Mouse (Mus musculus) midbrain, postnatal 0 days (tissue): Measurements from ENCODE around the gene Gm17334. TPM values are rescaled to one million over a fixed set of nuclear protein-coding genes. Genes with fewer than 3 reads are reported as not detected.

Source experiments
- ATAC-seq: fragments of 200-750 bp; cut with Nextera tagmentation; 2 replicates; pipeline ENCODE4 v1.8.0; 2017; ENCODE audit warnings: moderate number of reproducible peaks, mild to moderate bottlenecking, moderate TSS enrichment, moderate library complexity; ENCODE audit not compliant: low FRiP score
- DNase-seq: peaks from one replicate; pipeline ENCODE4 v3.0.0-alpha.2; 2015; ENCODE audit warnings: low spot score
- H3K27ac ChIP-seq: fragments of 300-500 bp; sonication (generic); 2 replicates; pipeline ENCODE4 v1.5.1; 2014; ENCODE audit warnings: low read depth, mild to moderate bottlenecking, low read length, mixed read lengths
- H3K27me3 ChIP-seq: fragments of 300-500 bp; sonication (generic); 2 replicates; pipeline ENCODE4 v1.6.1; 2014; ENCODE audit warnings: low read length, control low read depth, mixed read lengths; ENCODE audit not compliant: insufficient read depth
- H3K36me3 ChIP-seq: fragments of 300-500 bp; sonication (generic); 2 replicates; pipeline ENCODE4 v1.6.1; 2014; ENCODE audit warnings: low read length, control low read depth, mixed read lengths; ENCODE audit not compliant: insufficient read depth
- H3K4me1 ChIP-seq: fragments of 300-500 bp; sonication (generic); 2 replicates; pipeline ENCODE4 v1.6.1; 2014; ENCODE audit warnings: mild to moderate bottlenecking, control low read depth, antibody characterized with exemption, low read length, mixed read lengths; ENCODE audit not compliant: insufficient read depth
- H3K4me2 ChIP-seq: fragments of 300-500 bp; sonication (generic); 2 replicates; pipeline ENCODE4 v1.6.1; 2014; ENCODE audit warnings: low read depth, mild to moderate bottlenecking, low read length, mixed read lengths; ENCODE audit not compliant: poor library complexity, severe bottlenecking
- H3K4me3 ChIP-seq: fragments of 300-500 bp; sonication (generic); 2 replicates; pipeline ENCODE4 v1.5.1; 2014; ENCODE audit warnings: low read depth, mild to moderate bottlenecking, low read length, moderate library complexity
- H3K9ac ChIP-seq: fragments of 300-500 bp; sonication (generic); replicated peaks from 2 replicates; pipeline ENCODE4 v1.6.1; 2014; ENCODE audit warnings: mild to moderate bottlenecking, low read length, moderate library complexity, mixed read lengths; ENCODE audit not compliant: poor library complexity, severe bottlenecking
- H3K9me3 ChIP-seq: fragments of 300-500 bp; sonication (generic); 2 replicates; pipeline ENCODE4 v1.6.1; 2016; ENCODE audit warnings: low read length, control low read depth
- CTCF ChIP-seq: IDR thresholded peaks from 2 replicates; pipeline ENCODE4 v1.5.1; 2016; ENCODE audit warnings: antibody characterized with exemption, mild to moderate bottlenecking
- WGBS: fragments of 180-500 bp; shearing (Covaris S2); extraction: QIAGEN DNeasy Blood & Tissue Kit; methylation state at CpG from one replicate; pipeline ENCODE4 v1.1.7; 2014; 5-methylcytosine and 5-hydroxymethylcytosine counted together
- polyA plus RNA-seq: library from polyadenylated mRNA; unstranded; fragments of >200 nt; fragmentation: Nextera tagmentation; extraction: Ambion mirVana; gene quantifications from 2 replicates; pipeline ENCODE4 v1.2.1, GENCODE M21; 2015
- total RNA-seq: library from RNA; depleted of rRNA; stranded (reverse); fragments of >200 nt; gene quantifications from 2 replicates; pipeline ENCODE4 v1.2.3, GENCODE M21; 2014

Gene Gm17334
- total and polyA plus RNA-seq, 2 experiments from 2014 or later, result not detected

DNA sequence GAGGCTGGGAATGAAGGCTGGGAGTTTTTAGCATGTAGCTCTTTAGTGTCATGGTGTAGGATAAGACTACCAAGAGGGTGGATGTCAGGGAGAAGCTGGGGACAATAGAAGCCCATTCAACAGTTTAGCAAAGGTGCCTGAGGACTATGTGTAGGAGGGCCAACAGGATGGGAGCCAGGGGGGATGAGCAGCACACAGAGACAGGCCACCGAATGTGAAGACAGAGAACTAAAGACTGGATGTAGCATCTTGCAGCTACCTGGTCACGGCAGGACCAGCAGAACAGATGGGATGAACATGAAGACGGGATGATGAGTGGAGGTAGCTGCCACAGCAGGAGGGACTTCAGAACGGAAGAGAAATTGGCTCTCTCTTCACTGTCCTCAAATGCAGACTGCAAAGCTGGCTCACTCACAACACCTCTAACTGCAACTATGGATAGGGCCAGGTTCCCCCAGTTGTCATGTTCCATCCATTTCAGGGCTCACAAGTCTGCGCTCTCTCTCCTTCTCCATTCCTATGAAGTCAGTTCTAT lies 43.9 kb upstream of the Gm17334 start:
- Histone ChIP-seq H3K36me3 (no peaks in the 10 kb centered on the region), H3K4me1 (no peaks in the 10 kb centered on the region), H3K9me3 (no peaks in the 10 kb centered on the region), H3K4me3 (no peak overlapping the region), H3K4me2 (no peak overlapping the region), H3K9ac (no peak overlapping the region), H3K27me3 (no peaks in the 10 kb centered on the region), H3K27ac (no peak overlapping the region)
- TF ChIP-seq CTCF, result no peak
- 92% methylated on average over 5 of the region's 5 CpGs for WGBS
- DNase-seq (no peak), ATAC-seq (no peak)

DNA sequence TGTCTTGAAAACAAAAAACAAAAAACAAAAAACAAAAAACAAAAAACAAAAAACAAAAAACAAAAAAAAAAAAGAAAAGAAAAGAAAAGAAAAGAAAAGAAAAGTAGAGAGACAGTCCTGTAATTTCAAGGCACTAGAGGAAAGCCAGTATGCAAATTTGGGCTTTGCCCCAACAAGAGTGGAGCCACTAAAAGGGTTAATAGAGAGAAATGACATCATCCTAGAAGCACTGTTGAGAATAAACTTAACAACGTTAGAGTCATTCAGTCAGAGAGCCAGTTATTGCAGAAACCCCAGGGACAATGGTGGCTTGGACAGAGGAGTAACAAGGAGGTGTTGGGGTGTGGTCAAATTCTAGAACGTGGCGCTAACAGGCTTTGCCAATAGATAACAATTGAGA lies 41.8 kb upstream of the Gm17334 start:
- ATAC-seq, result no peak

DNA sequence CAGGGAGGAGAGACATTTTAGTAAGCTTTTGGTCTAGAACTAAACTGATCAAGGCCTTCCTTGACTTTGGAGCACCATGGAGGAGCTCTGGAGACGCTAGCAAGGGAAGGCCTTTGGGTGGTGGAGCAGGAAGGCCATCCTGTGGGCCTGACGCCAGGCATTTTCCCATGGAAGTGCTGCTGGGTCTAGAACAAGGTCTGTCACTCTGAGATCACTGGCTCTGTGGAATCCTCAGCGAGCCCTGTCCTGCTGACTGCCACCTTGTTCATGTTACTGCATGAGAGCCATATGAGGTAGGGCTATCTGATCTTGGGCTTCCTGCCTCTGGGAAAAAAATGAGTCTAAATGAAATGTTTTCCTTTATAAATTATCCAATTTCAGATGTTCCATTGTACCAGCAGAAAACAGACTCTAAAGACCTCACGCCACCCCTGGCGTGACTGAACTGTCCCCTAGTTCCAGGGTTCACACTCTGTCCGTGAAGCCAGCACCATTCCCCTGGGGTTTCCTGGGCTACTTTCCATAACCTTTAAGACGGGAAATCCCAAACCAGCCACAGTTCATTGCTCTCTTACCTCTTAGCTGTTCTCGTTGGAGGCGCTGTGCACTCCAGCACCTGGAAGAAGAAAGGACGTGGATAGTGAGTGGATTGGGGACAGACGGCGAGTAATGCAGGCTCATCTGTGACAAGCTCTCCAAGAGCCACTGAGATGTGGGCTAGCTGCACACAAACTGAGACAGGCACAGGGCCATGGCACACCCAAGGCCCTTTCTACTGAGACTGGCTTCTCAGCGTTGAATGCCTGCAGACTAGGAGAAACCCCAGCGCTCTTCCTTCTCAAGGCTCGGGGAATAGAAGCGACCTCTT lies 40.2 kb upstream of the Gm17334 start:
- no peak for TF ChIP-seq CTCF
- H3K4me1 ChIP-seq, result no peaks in the 10 kb centered on the region
- no peak overlapping the region for H3K4me3 ChIP-seq
- no peaks in the 10 kb centered on the region for H3K36me3 ChIP-seq
- 87% methylated on average over 16 of the region's 16 CpGs for WGBS
- no peak for ATAC-seq
- no peaks in the 10 kb centered on the region for H3K27me3 ChIP-seq
- no peak overlapping the region for H3K4me2 ChIP-seq
- no peak for DNase-seq
- H3K9me3 ChIP-seq, result no peaks in the 10 kb centered on the region
- H3K9ac ChIP-seq, result no peak overlapping the region
- no peak overlapping the region for H3K27ac ChIP-seq

More for the DNA sequence above, 41.8 kb upstream of the Gm17334 start:
- no peak overlapping the region for H3K4me2 ChIP-seq
- no peaks in the 10 kb centered on the region for H3K9me3 ChIP-seq
- H3K27ac ChIP-seq, result no peak overlapping the region
- H3K27me3 ChIP-seq, result no peaks in the 10 kb centered on the region
- H3K4me3 ChIP-seq, result no peak overlapping the region
- no peaks in the 10 kb centered on the region for H3K4me1 ChIP-seq
- H3K36me3 ChIP-seq, result no peaks in the 10 kb centered on the region
- 67% methylated on average over 3 of the region's 3 CpGs for WGBS
- no peak for TF ChIP-seq CTCF
- H3K9ac ChIP-seq, result no peak overlapping the region
- no peak for DNase-seq

DNA sequence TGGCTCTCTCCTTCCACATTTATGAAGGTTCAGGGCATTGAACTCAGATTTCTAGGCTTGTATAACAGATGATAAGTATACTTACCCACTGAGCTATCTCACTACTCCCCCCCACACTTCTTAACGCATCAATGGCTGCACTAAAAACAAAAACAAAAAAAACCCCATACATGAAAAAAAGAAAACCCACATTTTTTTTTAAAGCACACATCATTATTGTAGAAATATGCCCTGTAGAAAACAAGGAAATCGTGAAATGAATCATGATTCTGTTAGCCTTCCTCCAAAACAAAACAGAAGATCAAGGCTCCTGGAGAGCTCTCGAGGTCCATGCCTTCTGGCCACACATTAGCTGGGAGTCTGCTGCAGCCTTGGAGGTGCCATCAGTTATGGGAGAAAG lies 38.3 kb upstream of the Gm17334 start:
- whole genome bisulfite sequencing, result 82% methylated on average over 3 of the region's 3 CpGs
- H3K27me3 ChIP-seq, result no peaks in the 10 kb centered on the region
- no peak overlapping the region for H3K4me2 ChIP-seq
- no peaks in the 10 kb centered on the region for H3K9me3 ChIP-seq
- no peak overlapping the region for H3K9ac ChIP-seq
- ATAC-seq (no peak), DNase-seq (no peak)
- H3K4me3 ChIP-seq, result no peak overlapping the region
- H3K27ac ChIP-seq, result no peak overlapping the region
- no peaks in the 10 kb centered on the region for H3K4me1 ChIP-seq
- no peaks in the 10 kb centered on the region for H3K36me3 ChIP-seq
- no peak for TF ChIP-seq CTCF

DNA sequence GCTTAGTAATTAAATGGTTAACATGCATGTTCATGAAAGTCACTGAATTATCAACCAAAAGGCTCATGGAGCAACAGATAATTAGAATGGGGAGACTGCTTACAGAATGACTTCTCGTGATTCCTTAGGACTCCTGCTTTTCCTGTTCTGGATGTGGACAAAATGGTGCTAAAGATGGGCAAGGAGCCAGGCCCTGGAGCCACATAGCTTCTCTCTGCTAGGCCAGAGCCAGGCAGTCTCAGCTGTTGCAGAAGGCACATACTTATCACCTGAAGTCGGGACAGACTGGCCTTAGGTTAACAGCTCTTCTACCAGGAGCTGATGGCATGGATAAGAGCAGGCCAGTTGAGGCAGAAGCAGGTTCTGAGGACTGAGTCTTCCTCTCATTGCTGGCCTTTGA lies 37.8 kb upstream of the Gm17334 start:
- ATAC-seq (no peak), DNase-seq (no peak)
- H3K36me3 ChIP-seq, result no peaks in the 10 kb centered on the region
- no peak overlapping the region for H3K4me2 ChIP-seq
- H3K4me1 ChIP-seq, result no peaks in the 10 kb centered on the region
- H3K9ac ChIP-seq, result no peak overlapping the region
- no peaks in the 10 kb centered on the region for H3K9me3 ChIP-seq
- no peak overlapping the region for H3K4me3 ChIP-seq
- no peaks in the 10 kb centered on the region for H3K27me3 ChIP-seq
- no peak for TF ChIP-seq CTCF
- H3K27ac ChIP-seq, result no peak overlapping the region
- 75% methylated on average over 2 of the region's 2 CpGs for WGBS

DNA sequence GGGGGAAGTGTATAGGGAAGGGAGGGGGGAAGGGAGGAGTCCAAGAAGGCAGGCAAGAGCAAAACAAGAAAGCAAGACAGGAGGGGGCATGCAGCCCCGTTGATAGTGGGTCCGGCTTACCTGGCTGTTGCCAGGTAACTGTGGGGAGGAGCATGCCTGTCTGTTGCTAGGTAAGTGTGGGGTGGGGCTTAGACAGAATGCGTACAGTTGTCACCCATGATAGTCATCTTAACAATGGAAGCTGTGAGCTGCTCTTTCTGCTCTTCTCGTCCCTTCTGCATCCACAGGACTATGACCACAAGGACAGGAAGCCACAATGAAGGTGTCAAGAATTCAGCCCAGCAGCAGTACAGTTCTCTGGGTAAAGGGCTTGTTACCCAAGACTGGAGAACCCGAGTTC lies 37.2 kb upstream of the Gm17334 start:
- H3K27ac ChIP-seq, result no peak overlapping the region
- 63% methylated on average over 5 of the region's 5 CpGs for WGBS
- no peak for DNase-seq
- H3K4me3 ChIP-seq, result no peak overlapping the region
- no peak for TF ChIP-seq CTCF
- H3K4me1 ChIP-seq, result no peaks in the 10 kb centered on the region
- H3K36me3 ChIP-seq, result no peaks in the 10 kb centered on the region
- H3K27me3 ChIP-seq, result no peaks in the 10 kb centered on the region
- no peak overlapping the region for H3K4me2 ChIP-seq
- H3K9ac ChIP-seq, result no peak overlapping the region
- no peaks in the 10 kb centered on the region for H3K9me3 ChIP-seq
- ATAC-seq, result no peak
